Mouse (Mus musculus) heart, postnatal 0 days (tissue): ENCODE results near the gene Ttc21b.

Experiments used
- CTCF ChIP-seq: IDR thresholded peaks from 2 replicates; pipeline ENCODE4 v1.5.1; 2016; ENCODE audit warnings: antibody characterized with exemption, control low read depth, low read depth
- EP300 ChIP-seq: IDR thresholded peaks from 2 replicates; pipeline ENCODE4 v1.6.1; 2016; ENCODE audit warnings: antibody characterized with exemption, low read depth

GRCm38 (mm10) chr2:66142268-66142667, 114.1 kb downstream of the Ttc21b start:
- TF ChIP-seq CTCF (no peak), EP300 (no peak)
